15 mouse cellular contexts compared by ENCODE assay signal in the genomic region with DNA sequence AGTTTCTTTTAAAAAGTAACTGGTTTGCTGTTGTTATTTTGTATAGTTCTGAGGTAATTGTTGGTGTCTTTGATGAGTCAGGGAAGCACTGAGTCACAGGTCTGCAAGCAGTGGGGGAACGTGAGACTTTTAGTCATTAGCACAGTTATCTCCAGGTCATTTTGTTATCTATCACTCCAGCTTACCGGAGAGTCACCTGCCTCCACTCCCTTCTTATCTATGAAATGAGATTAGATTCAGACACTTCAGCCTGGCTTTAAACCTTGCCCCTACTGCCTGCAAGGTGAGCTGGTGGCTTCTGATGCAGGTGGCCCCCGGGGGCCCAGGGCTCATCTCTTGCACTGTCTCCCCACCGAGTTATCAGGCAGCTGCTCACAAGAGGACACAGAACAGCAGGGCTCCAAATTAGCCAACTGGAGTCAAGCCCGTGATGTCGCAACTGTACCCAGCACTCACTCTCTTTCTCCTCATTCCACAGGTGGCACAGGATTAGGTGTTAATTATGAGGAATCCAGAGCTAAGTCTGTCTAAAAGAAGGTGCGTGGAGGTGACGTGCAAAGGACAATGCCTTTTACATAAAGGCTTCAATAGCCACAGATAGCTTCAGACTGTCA.
DNase-seq lines count a peak whose midpoint lies in the region; ATAC-seq and TF ChIP-seq lines count a peak whose summit lies in the region.
"Had no signal": no experiment of that assay in that cellular context is flagged by ENCODE, and none has a peak within 500 bp of the region (broad histone marks: within the 10 kb centered on the region; RNA-seq: fewer than 3 reads in every experiment).

No protein-coding gene starts in this region.

- H3ac ChIP-seq in myocyte (ENCODE audit: control insufficient read depth, insufficient read length): no peak overlapping the region

- TF ChIP-seq POLR2A in myocyte (IDR thresholded peaks at IDR 0.05; ENCODE audit: insufficient read length, low read depth): no peak

- no peaks in the 10 kb centered on the region for H3K36me3 ChIP-seq in heart, embryonic 11.5 days (ENCODE audit: control insufficient read depth, insufficient read depth, low read length)
- H3K36me3 ChIP-seq in intestine, embryonic 16.5 days (ENCODE audit: control insufficient read depth, insufficient read depth, low read length): no peaks in the 10 kb centered on the region
- H3K36me3 ChIP-seq in myocyte (ENCODE audit: control insufficient read depth, insufficient read depth): no peaks in the 10 kb centered on the region
- H3K36me3 ChIP-seq in forebrain, embryonic 13.5 days (ENCODE audit: poor library complexity, severe bottlenecking): no peaks in the 10 kb centered on the region
- H3K36me3 ChIP-seq: embryonic facial prominence, embryonic 15.5 days; neural tube, embryonic 13.5 days had no signal

- no peak overlapping the region for H3K4me3 ChIP-seq in heart, embryonic 11.5 days (ENCODE audit: low read depth, low read length)
- H3K4me3 ChIP-seq in intestine, embryonic 16.5 days (ENCODE audit: low read length): no peak overlapping the region
- H3K4me3 ChIP-seq in myocyte: no peak overlapping the region
- no peak overlapping the region for H3K4me3 ChIP-seq in forebrain, embryonic 13.5 days
- H3K4me3 ChIP-seq: embryonic facial prominence, embryonic 15.5 days; neural tube, embryonic 13.5 days had no signal

- intact Hi-C loops in heart, postnatal 25 days (cut with DNase I): no loop called here

- no peak overlapping the region for H3K4me2 ChIP-seq in heart, embryonic 11.5 days
- no peak overlapping the region for H3K4me2 ChIP-seq in intestine, embryonic 16.5 days (ENCODE audit: low read depth, low read length)
- H3K4me2 ChIP-seq in myocyte (ENCODE audit: low read depth): no peak overlapping the region
- no peak overlapping the region for H3K4me2 ChIP-seq in forebrain, embryonic 13.5 days
- H3K4me2 ChIP-seq: embryonic facial prominence, embryonic 15.5 days; neural tube, embryonic 13.5 days had no signal

- peaks cover 51% of the 10 kb centered on the region for H3K4me1 ChIP-seq in heart, embryonic 11.5 days (ENCODE audit: control insufficient read depth, insufficient read depth, low read length)
- peaks cover 47% of the 10 kb centered on the region for H3K4me1 ChIP-seq in intestine, embryonic 16.5 days (ENCODE audit: control insufficient read depth, insufficient read depth, low read length)
- H3K4me1 ChIP-seq in forebrain, embryonic 13.5 days: peaks cover 7% of the 10 kb centered on the region
- H3K4me1 ChIP-seq: embryonic facial prominence, embryonic 15.5 days had no signal

- 0 out of 2 replicates have a peak overlapping the region, but pooled peaks have one; percentile 64 for H3K27ac ChIP-seq in heart, embryonic 11.5 days (ENCODE audit: low read depth, low read length)
- peak overlapping the region; percentile 2; the same call in 1 of the 2 replicates for H3K27ac ChIP-seq in intestine, embryonic 16.5 days (ENCODE audit: low read length)
- H3K27ac ChIP-seq in forebrain, embryonic 13.5 days: no peak overlapping the region
- H3K27ac ChIP-seq: embryonic facial prominence, embryonic 15.5 days; neural tube, embryonic 13.5 days had no signal

- no peaks in the 10 kb centered on the region for H3K9me3 ChIP-seq in heart, embryonic 11.5 days (replicated peaks; ENCODE audit: control insufficient read depth, low read length)
- no peaks in the 10 kb centered on the region for H3K9me3 ChIP-seq in intestine, embryonic 16.5 days (ENCODE audit: control insufficient read depth, low read length)
- H3K9me3 ChIP-seq in forebrain, embryonic 13.5 days (replicated peaks): no peaks in the 10 kb centered on the region
- H3K9me3 ChIP-seq: embryonic facial prominence, embryonic 15.5 days; neural tube, embryonic 13.5 days had no signal

- no peak for ATAC-seq in heart, embryonic 11.5 days (replicated peaks; ENCODE audit: insufficient number of reproducible peaks, low FRiP score, low TSS enrichment)
- peak; percentile 89 for ATAC-seq in intestine, embryonic 16.5 days
- ATAC-seq in forebrain, embryonic 13.5 days: no peak
- ATAC-seq: CD4-positive, CD25-positive, alpha-beta regulatory T cell, adult 4 months; forebrain, embryonic 14.5 days; inflammation-experienced regulatory T-cells, adult 6 months; midbrain, embryonic 16.5 days had no signal

- 24% methylated on average over 8 of the region's 8 CpGs for WGBS in heart, embryonic 11.5 days (ENCODE audit: insufficient replicate concordance)
- 58% methylated on average over 8 of the region's 8 CpGs for WGBS in intestine, embryonic 16.5 days
- 64% methylated on average over 8 of the region's 8 CpGs for WGBS in forebrain, embryonic 13.5 days

- DNase-seq in heart, adult 11 months: peak; percentile 94
- DNase-seq in heart, postnatal 25 days (ENCODE audit: low spot score): no peak
- no peak for DNase-seq in left cerebral cortex, adult 8-10 months (ENCODE audit: low spot score in 2 of 2)
- DNase-seq in thymus, postnatal 25 days: no peak
- DNase-seq: adrenal gland, adult 8-10 months had no signal

- H3K9ac ChIP-seq in heart, embryonic 11.5 days (ENCODE audit: low read depth, low read length): no peak overlapping the region
- no peak overlapping the region for H3K9ac ChIP-seq in intestine, embryonic 16.5 days (ENCODE audit: low read depth, low read length)
- no peak overlapping the region for H3K9ac ChIP-seq in forebrain, embryonic 13.5 days
- H3K9ac ChIP-seq: embryonic facial prominence, embryonic 15.5 days; neural tube, embryonic 13.5 days had no signal

- no peaks in the 10 kb centered on the region for H3K27me3 ChIP-seq in heart, embryonic 11.5 days (ENCODE audit: control insufficient read depth, insufficient read depth, low read length)
- no peaks in the 10 kb centered on the region for H3K27me3 ChIP-seq in intestine, embryonic 16.5 days (replicated peaks; ENCODE audit: control insufficient read depth, insufficient read depth, low read length)
- no peaks in the 10 kb centered on the region for H3K27me3 ChIP-seq in myocyte (ENCODE audit: control insufficient read depth, insufficient read depth, insufficient read length)
- H3K27me3 ChIP-seq in forebrain, embryonic 13.5 days: no peaks in the 10 kb centered on the region
- H3K27me3 ChIP-seq: embryonic facial prominence, embryonic 15.5 days; neural tube, embryonic 13.5 days had no signal

- no peaks in the 10 kb centered on the region for H3K79me2 ChIP-seq in myocyte (ENCODE audit: control insufficient read depth, insufficient read depth)

TF ChIP-seq in myocyte, 11 proteins besides CTCF, POLR2A, EP300 and RAD21:
- no peak for TF ChIP-seq MYOD1 (IDR thresholded peaks at IDR 0.05; ENCODE audit: control insufficient read depth in 1 of 3, insufficient read length in 2 of 3, low read depth in 2 of 3)
- peak in 1 of 3 experiments; percentile 14 for TF ChIP-seq MYOG (IDR thresholded peaks at IDR 0.05; ENCODE audit: control insufficient read depth in 1 of 3, insufficient read depth in 1 of 3, insufficient read length in 2 of 3, low read depth in 2 of 3)
- TF ChIP-seq USF1 (IDR thresholded peaks at IDR 0.05; ENCODE audit: low read depth): no peak
- TF ChIP-seq POLR2AphosphoS2 (IDR thresholded peaks at IDR 0.05; ENCODE audit: insufficient read length, low read depth): no peak
- TF ChIP-seq E2F4 (IDR thresholded peaks at IDR 0.05; ENCODE audit: insufficient read depth): no peak
- TF ChIP-seq SRF (IDR thresholded peaks at IDR 0.05; ENCODE audit: control insufficient read depth, insufficient read length, low read depth): no peak
- 0 out of 2 replicates have a peak, but pooled peaks have one; percentile 29 for TF ChIP-seq CEBPB (IDR thresholded peaks at IDR 0.05; ENCODE audit: insufficient read depth, poor library complexity, severe bottlenecking)
TF ChIP-seq in myocyte: peak in this region for 2.
